Mouse (Mus musculus): ENCODE data around the gene Mccc1.

DNA sequence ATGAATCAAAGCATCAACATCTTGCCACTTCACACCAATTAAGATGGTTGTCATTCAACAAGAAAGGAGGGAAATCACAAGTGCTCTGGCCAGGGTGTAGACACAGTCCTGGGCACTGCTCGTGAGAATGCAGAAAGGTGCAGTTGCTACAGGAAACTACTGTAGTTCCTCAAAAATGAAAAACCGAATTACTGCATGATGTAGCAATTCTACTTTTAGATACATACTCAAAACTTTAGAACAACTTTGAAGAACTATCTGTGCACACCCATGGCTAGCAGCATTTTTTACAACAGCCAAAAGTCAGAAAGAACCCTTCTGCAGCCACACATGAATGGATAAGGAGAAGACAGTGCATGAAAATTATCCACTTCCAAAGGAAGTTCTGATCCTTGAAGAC, 34.0 kb downstream of the Mccc1 start:
- TF ChIP-seq POLR2A (IDR thresholded peaks at IDR 0.05; ENCODE audit: insufficient read depth, low read depth, low read length) = no peak
- no peak for TF ChIP-seq CTCF (IDR thresholded peaks at IDR 0.05)
- no peak for TF ChIP-seq EP300 (IDR thresholded peaks at IDR 0.05; ENCODE audit: insufficient read depth, low read depth, low read length)
